Mouse (Mus musculus) spleen, adult 2 months (tissue): ENCODE measurements around the gene 4933414I15Rik.

Experiments
- CTCF ChIP-seq: fragments of 200-500 bp; IDR thresholded peaks from 2 replicates; pipeline ENCODE4 v1.5.1; 2011; ENCODE audit warnings: mild to moderate bottlenecking, inconsistent platforms; ENCODE audit not compliant: insufficient read depth, insufficient read length, insufficient replicate concordance; ENCODE audit errors: extremely low read depth
- POLR2A ChIP-seq: fragments of 200-500 bp; IDR thresholded peaks from 2 replicates; pipeline ENCODE4 v1.6.1; 2011; ENCODE audit warnings: low read depth, low read length, inconsistent platforms

- TF ChIP-seq CTCF: no peak
- TF ChIP-seq POLR2A: no peak
Observed at GRCm38 (mm10) chr11:50931021-50931420, 12.5 kb downstream of the 4933414I15Rik start.
